Mouse (Mus musculus) hindbrain, embryonic 11.5 days (tissue): ENCODE results near the gene Pcnx2. TPM values are rescaled to one million over a fixed set of nuclear protein-coding genes. Genes with fewer than 3 reads are reported as not detected.

Experiments
- ATAC-seq: fragments of 200-750 bp; cut with Nextera tagmentation; 2 replicates; pipeline ENCODE4 v1.8.0; 2017; ENCODE audit warnings: mild to moderate bottlenecking, moderate TSS enrichment, moderate library complexity; ENCODE audit not compliant: low FRiP score
- DNase-seq: peaks from one replicate; pipeline ENCODE4 v3.0.0-alpha.2; 2015; ENCODE audit warnings: low spot score
- H3K27ac ChIP-seq: fragments of 300-500 bp; sonication (generic); 2 replicates; pipeline ENCODE4 v1.5.1; 2014; ENCODE audit warnings: mild to moderate bottlenecking, low read depth, low read length
- H3K27me3 ChIP-seq: fragments of 300-500 bp; sonication (generic); 2 replicates; pipeline ENCODE4 v1.6.1; 2014; ENCODE audit warnings: mild to moderate bottlenecking, low read length, moderate library complexity, mixed read lengths; ENCODE audit not compliant: control insufficient read depth, insufficient read depth
- H3K36me3 ChIP-seq: fragments of 300-500 bp; sonication (generic); 2 replicates; pipeline ENCODE4 v1.6.1; 2014; ENCODE audit warnings: mild to moderate bottlenecking, low read length, moderate library complexity, mixed read lengths; ENCODE audit not compliant: control insufficient read depth, insufficient read depth
- H3K4me1 ChIP-seq: fragments of 300-500 bp; sonication (generic); replicated peaks from 2 replicates; pipeline ENCODE4 v1.6.1; 2014; ENCODE audit warnings: low read length, mixed read lengths; ENCODE audit not compliant: control insufficient read depth, insufficient read depth
- H3K4me2 ChIP-seq: fragments of 300-500 bp; sonication (generic); replicated peaks from 2 replicates; pipeline ENCODE4 v1.6.1; 2014; ENCODE audit warnings: mild to moderate bottlenecking, low read depth, low read length
- H3K4me3 ChIP-seq: fragments of 300-500 bp; sonication (generic); 2 replicates; pipeline ENCODE4 v1.5.1; 2014; ENCODE audit warnings: low read depth, low read length
- H3K9ac ChIP-seq: fragments of 300-500 bp; sonication (generic); 2 replicates; pipeline ENCODE4 v1.6.1; 2014; ENCODE audit warnings: low read depth, low read length
- H3K9me3 ChIP-seq: fragments of 300-500 bp; sonication (generic); 2 replicates; pipeline ENCODE4 v1.6.1; 2016; ENCODE audit warnings: low read length; ENCODE audit not compliant: control insufficient read depth
- WGBS: fragments of 180-500 bp; shearing (Covaris S2); extraction: QIAGEN DNeasy Blood & Tissue Kit; methylation state at CpG from one replicate; pipeline ENCODE4 v1.1.7; 2014; 5-methylcytosine and 5-hydroxymethylcytosine counted together
- polyA plus RNA-seq: library from polyadenylated mRNA; unstranded; fragments of >200 nt; fragmentation: Nextera tagmentation; extraction: Ambion mirVana; gene quantifications from 2 replicates; pipeline ENCODE4 v1.2.1, GENCODE M21; 2014

Gene Pcnx2
- polyA plus RNA-seq, 1 experiment from 2014 or later = 0.46 TPM

GRCm38 (mm10) chr8:125795341-125795740, 102.8 kb downstream of the Pcnx2 start:
- WGBS = 92% methylated on average over 2 of the region's 2 CpGs
- no peak for ATAC-seq

GRCm38 (mm10) chr8:125792816-125793455, 105.2 kb downstream of the Pcnx2 start:
- no peak overlapping the region for H3K9ac ChIP-seq
- H3K27ac ChIP-seq = no peak overlapping the region
- 81% methylated on average over 9 of the region's 9 CpGs for WGBS
- ATAC-seq = no peak
- no peaks in the 10 kb centered on the region for H3K36me3 ChIP-seq
- no peak overlapping the region for H3K4me2 ChIP-seq
- H3K27me3 ChIP-seq = no peaks in the 10 kb centered on the region
- DNase-seq = no peak
- no peaks in the 10 kb centered on the region for H3K4me1 ChIP-seq
- no peak overlapping the region for H3K4me3 ChIP-seq
- no peaks in the 10 kb centered on the region for H3K9me3 ChIP-seq

More at GRCm38 (mm10) chr8:125795341-125795740, 102.8 kb downstream of the Pcnx2 start:
- Histone ChIP-seq H3K9ac (no peak overlapping the region), H3K4me2 (no peak overlapping the region), H3K4me1 (no peaks in the 10 kb centered on the region), H3K9me3 (no peaks in the 10 kb centered on the region), H3K27me3 (no peaks in the 10 kb centered on the region), H3K36me3 (no peaks in the 10 kb centered on the region), H3K4me3 (no peak overlapping the region), H3K27ac (no peak overlapping the region)
- DNase-seq = no peak

- 89% methylated on average over 7 of the region's 7 CpGs for WGBS
- Histone ChIP-seq H3K4me2 (no peak overlapping the region), H3K27me3 (no peaks in the 10 kb centered on the region), H3K9ac (no peak overlapping the region), H3K27ac (no peak overlapping the region), H3K9me3 (no peaks in the 10 kb centered on the region), H3K4me3 (no peak overlapping the region), H3K4me1 (no peaks in the 10 kb centered on the region), H3K36me3 (no peaks in the 10 kb centered on the region)
- DNase-seq (no peak), ATAC-seq (no peak)
Measured at GRCm38 (mm10) chr8:125786886-125787285, 111.2 kb downstream of the Pcnx2 start.

- no peaks in the 10 kb centered on the region for H3K36me3 ChIP-seq
- H3K4me2 ChIP-seq = no peak overlapping the region
- H3K4me3 ChIP-seq = no peak overlapping the region
- ATAC-seq = no peak
- no peak overlapping the region for H3K9ac ChIP-seq
- H3K27me3 ChIP-seq = no peaks in the 10 kb centered on the region
- no peak for DNase-seq
- H3K27ac ChIP-seq = no peak overlapping the region
- WGBS = 67% methylated on average over 3 of the region's 3 CpGs
- no peaks in the 10 kb centered on the region for H3K4me1 ChIP-seq
- H3K9me3 ChIP-seq = no peaks in the 10 kb centered on the region
Measured at GRCm38 (mm10) chr8:125782161-125782560, 116.0 kb downstream of the Pcnx2 start.

GRCm38 (mm10) chr8:125779656-125780055, 118.5 kb downstream of the Pcnx2 start:
- 85% methylated on average over 8 of the region's 8 CpGs for whole genome bisulfite sequencing
- Histone ChIP-seq H3K9ac (no peak overlapping the region), H3K27ac (no peak overlapping the region), H3K27me3 (no peaks in the 10 kb centered on the region), H3K36me3 (no peaks in the 10 kb centered on the region), H3K9me3 (no peaks in the 10 kb centered on the region), H3K4me3 (no peak overlapping the region), H3K4me1 (no peaks in the 10 kb centered on the region), H3K4me2 (no peak overlapping the region)
- DNase-seq (no peak), ATAC-seq (no peak)

- H3K9me3 ChIP-seq = no peaks in the 10 kb centered on the region
- no peak overlapping the region for H3K4me3 ChIP-seq
- H3K9ac ChIP-seq = no peak overlapping the region
- H3K36me3 ChIP-seq = no peaks in the 10 kb centered on the region
- ATAC-seq (no peak), DNase-seq (no peak)
- no peak overlapping the region for H3K4me2 ChIP-seq
- H3K4me1 ChIP-seq = no peaks in the 10 kb centered on the region
- H3K27ac ChIP-seq = no peak overlapping the region
- H3K27me3 ChIP-seq = no peaks in the 10 kb centered on the region
- WGBS = 91% methylated on average over 5 of the region's 5 CpGs
Measured at GRCm38 (mm10) chr8:125778919-125779318, 119.2 kb downstream of the Pcnx2 start.

- H3K27ac ChIP-seq = no peak overlapping the region
- no peak overlapping the region for H3K4me3 ChIP-seq
- no peak overlapping the region for H3K9ac ChIP-seq
- no peaks in the 10 kb centered on the region for H3K27me3 ChIP-seq
- H3K9me3 ChIP-seq = no peaks in the 10 kb centered on the region
- H3K4me1 ChIP-seq = no peaks in the 10 kb centered on the region
- ATAC-seq (no peak), DNase-seq (no peak)
- H3K36me3 ChIP-seq = no peaks in the 10 kb centered on the region
- H3K4me2 ChIP-seq = no peak overlapping the region
- WGBS = 79% methylated on average over 12 of the region's 12 CpGs
Measured at GRCm38 (mm10) chr8:125777478-125778164, 120.5 kb downstream of the Pcnx2 start.

- Histone ChIP-seq H3K27me3 (no peaks in the 10 kb centered on the region), H3K4me2 (no peak overlapping the region), H3K4me1 (no peaks in the 10 kb centered on the region), H3K9ac (no peak overlapping the region), H3K9me3 (no peaks in the 10 kb centered on the region), H3K4me3 (no peak overlapping the region), H3K36me3 (no peaks in the 10 kb centered on the region), H3K27ac (no peak overlapping the region)
- DNase-seq (no peak), ATAC-seq (no peak)
- WGBS = 80% methylated on average over 6 of the region's 6 CpGs
Measured at GRCm38 (mm10) chr8:125776800-125777199, 121.3 kb downstream of the Pcnx2 start.

GRCm38 (mm10) chr8:125776314-125776713, 121.8 kb downstream of the Pcnx2 start:
- Histone ChIP-seq H3K36me3 (no peaks in the 10 kb centered on the region), H3K4me1 (no peaks in the 10 kb centered on the region), H3K27ac (no peak overlapping the region), H3K9ac (no peak overlapping the region), H3K9me3 (no peaks in the 10 kb centered on the region), H3K4me2 (no peak overlapping the region), H3K4me3 (no peak overlapping the region), H3K27me3 (no peaks in the 10 kb centered on the region)
- DNase-seq = no peak
- ATAC-seq = no peak
- 87% methylated on average over 3 of the region's 3 CpGs for WGBS
